Mouse (Mus musculus) heart, postnatal 0 days (tissue): ENCODE results near the gene Gm13088.
"Not testable (repeated sequence)": the region's sequence is repeated elsewhere in the genome, so short reads cannot be mapped to it uniquely, and the experiment has no call there.

ENCODE experiments used
- CTCF ChIP-seq: IDR thresholded peaks from 2 replicates; pipeline ENCODE4 v1.5.1; 2016; ENCODE audit warnings: antibody characterized with exemption, control low read depth, low read depth
- EP300 ChIP-seq: IDR thresholded peaks from 2 replicates; pipeline ENCODE4 v1.6.1; 2016; ENCODE audit warnings: antibody characterized with exemption, low read depth

DNA sequence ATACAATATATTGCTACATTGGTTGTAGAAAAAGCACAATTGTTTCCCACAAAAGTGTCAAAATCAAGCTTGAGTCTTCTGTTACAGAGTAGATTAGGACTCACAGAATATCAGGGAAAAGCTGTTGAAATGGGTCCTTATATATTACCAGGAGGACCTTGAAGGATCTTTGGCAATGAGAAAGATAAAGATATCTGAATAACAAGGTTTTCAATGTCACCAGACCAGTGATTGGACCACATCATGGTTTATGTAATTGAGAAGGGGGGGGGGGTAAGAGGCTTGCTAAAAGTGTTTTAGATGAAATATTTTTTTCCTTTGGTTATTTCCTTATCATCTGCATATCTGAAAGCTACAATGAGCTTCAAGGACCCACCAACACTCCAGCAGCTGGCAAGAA is 42.3 kb downstream of the Gm13088 start, which contains the start of gene Gm13083:
- not testable (repeated sequence) for TF ChIP-seq CTCF, EP300
